Mouse (Mus musculus): ENCODE results near the gene Gm21994. TPM values are rescaled to one million over a fixed set of nuclear protein-coding genes. Genes with fewer than 3 reads are reported as not detected.
"Not testable (repeated sequence)": the region's sequence is repeated elsewhere in the genome, so short reads cannot be mapped to it uniquely, and the experiment has no call there.

Gene Gm21994
- total RNA-seq (2021): 1 to 10 TPM; 5.5 to 5.7 TPM
- long read RNA-seq, experiment 1: 0 reads
- long read RNA-seq, experiment 2: 0 reads

- H3K27ac ChIP-seq; DNase-seq (ENCODE audit: low spot score in 2 of 2): not testable (repeated sequence)
Measured at GRCm38 (mm10) chr2:150255491-150255890, at the start of gene Gm21994. Gene Gm21994 (minus strand): TSS chr2:150255591.

GRCm38 (mm10) chr2:150299096-150299495 is 43.7 kb upstream of the Gm21994 start:
- no peak for DNase-seq (ENCODE audit: low spot score in 2 of 2)
- TF ChIP-seq CTCF (conservative IDR thresholded peaks at IDR 0.05): no peak
- Histone ChIP-seq H3K27ac (no peak overlapping the region), H3K4me3 (no peak overlapping the region)

More at GRCm38 (mm10) chr2:150255491-150255890, at the start of gene Gm21994:
- H3K4me3 ChIP-seq: not testable (repeated sequence)

GRCm38 (mm10) chr2:150293669-150294068 is 38.3 kb upstream of the Gm21994 start:
- DNase-seq (ENCODE audit: low spot score in 2 of 2): no peak
- H3K27ac ChIP-seq: no peak overlapping the region
- TF ChIP-seq CTCF (conservative IDR thresholded peaks at IDR 0.05): no peak
- no peak overlapping the region for H3K4me3 ChIP-seq

GRCm38 (mm10) chr2:150257291-150257690 is 1.9 kb upstream of the Gm21994 start, which contains the start of gene Gm14124:
Gene Gm14124 (plus strand): TSS chr2:150257517.
- not testable (repeated sequence) for H3K4me3 ChIP-seq; H3K27ac ChIP-seq; DNase-seq (ENCODE audit: low spot score in 2 of 2)

- not testable (repeated sequence) for H3K27ac ChIP-seq; H3K4me3 ChIP-seq; DNase-seq (ENCODE audit: low spot score in 2 of 2)
Measured at GRCm38 (mm10) chr2:150256861-150257260, 1.5 kb upstream of the Gm21994 start.

- DNase-seq (ENCODE audit: low spot score in 2 of 2): no peak
- Histone ChIP-seq H3K27ac (no peak overlapping the region), H3K4me3 (no peak overlapping the region)
- TF ChIP-seq CTCF (conservative IDR thresholded peaks at IDR 0.05): no peak
Measured at GRCm38 (mm10) chr2:150243211-150243610, 12.2 kb downstream of the Gm21994 start.

- not testable (repeated sequence) for H3K4me3 ChIP-seq; H3K27ac ChIP-seq; DNase-seq (ENCODE audit: low spot score in 2 of 2)
Measured at GRCm38 (mm10) chr2:150223263-150223662, 32.1 kb downstream of the Gm21994 start.

GRCm38 (mm10) chr2:150218363-150218725 is 37.0 kb downstream of the Gm21994 start:
- not testable (repeated sequence) for H3K27ac ChIP-seq; DNase-seq (ENCODE audit: low spot score in 2 of 2)
- H3K4me3 ChIP-seq: peak overlapping the region; percentile 54

- peak within 1 kb of the TSS; percentile 54 for H3K4me3 ChIP-seq
- DNase-seq (ENCODE audit: low spot score in 2 of 2): peak; percentile 76 to 83
- peak within 1 kb of the TSS; percentile 33; the same call in 1 of the 2 replicates for H3K27ac ChIP-seq
Measured at GRCm38 (mm10) chr2:150217600-150218362, 37.6 kb downstream of the Gm21994 start, which contains the start of gene Zfp937. Gene Zfp937 (plus strand): TSS chr2:150218073.

Other genes starting within 250 kb of the Gm21994 start
- 10 to 100 TPM; 10.9 to 11.4 TPM for gene Zfp120, start 118.9 kb downstream of the Gm21994 start, total RNA-seq (2021)
- not detected for gene Gm10770, start 75.9 kb downstream of the Gm21994 start, total RNA-seq (2021)
- not detected for gene Gm14139, start 73.8 kb downstream of the Gm21994 start, total RNA-seq (2021)
- gene Zfp937, start 37.5 kb downstream of the Gm21994 start, total RNA-seq (2021): 10 to 100 TPM; 10.1 to 11.8 TPM
- under 1 TPM; 0.15 to 0.18 TPM for gene Gm14124, start 1.9 kb upstream of the Gm21994 start, total RNA-seq (2021)
- gene Gm10130, start 68.1 kb upstream of the Gm21994 start, total RNA-seq (2021): 1 to 10 TPM; 3.2 to 3.3 TPM
- gene 3300002I08Rik, start 107.2 kb upstream of the Gm21994 start, total RNA-seq (2021): 1 to 10 TPM; 8.9 to 9.5 TPM
- 1 to 10 TPM; 8.1 to 9.4 TPM for gene Zfp442, start 195.9 kb upstream of the Gm21994 start, total RNA-seq (2021)
- under 1 TPM in 1 of 2 experiments, not detected in 1; 0.26 TPM for gene Zfp345, start 229.5 kb upstream of the Gm21994 start, total RNA-seq (2021)